8 mouse cellular contexts compared by ENCODE assay signal in genomic region chr5:122526878-122527730, GRCm38 (mm10). TPM values are rescaled to one million over a fixed set of nuclear protein-coding genes. Genes with fewer than 3 reads are reported as not detected.
DNase-seq lines count a peak whose midpoint lies in the region; ATAC-seq and TF ChIP-seq lines count a peak whose summit lies in the region.

No protein-coding gene starts in this region.

- ATAC-seq in heart, embryonic 12.5 days (ENCODE audit: insufficient number of reproducible peaks, low FRiP score): no peak

- H3K4me1 ChIP-seq in heart, embryonic 12.5 days (replicated peaks): peaks cover 77% of the 10 kb centered on the region

- H3K27me3 ChIP-seq in heart, embryonic 12.5 days (replicated peaks): no peaks in the 10 kb centered on the region

- 50% methylated on average over 15 of the region's 15 CpGs for WGBS in heart, embryonic 12.5 days

- peak overlapping the region; percentile 42 for H3K4me2 ChIP-seq in heart, embryonic 12.5 days

- no peaks in the 10 kb centered on the region for H3K36me3 ChIP-seq in heart, embryonic 12.5 days

- no peak overlapping the region; the same call in 1 of the 2 replicates for H3K4me3 ChIP-seq in gastrocnemius, adult 2 months
- 0 out of 2 replicates have a peak overlapping the region, but pooled peaks have one; percentile 2 for H3K4me3 ChIP-seq in heart, embryonic 12.5 days

- peak overlapping the region; percentile 80 for H3K27ac ChIP-seq in gastrocnemius, adult 2 months
- H3K27ac ChIP-seq in heart, embryonic 12.5 days (ENCODE audit: poor library complexity, severe bottlenecking): peak overlapping the region; percentile 94

- intact Hi-C loops in gastrocnemius, adult 2 months (cut with DNase I): no loop called here

- H3K9me3 ChIP-seq in heart, embryonic 12.5 days (replicated peaks): no peaks in the 10 kb centered on the region

- peak; percentile 45 for DNase-seq in gastrocnemius, adult 2 months
- DNase-seq in gastrocnemius, adult 18-20 months (ENCODE audit: low spot score): no peak
- DNase-seq in kidney, postnatal 10 days: peak; percentile 75
- DNase-seq in lung, postnatal 4 days: peak; percentile 45 to 68
- DNase-seq in layer of hippocampus, postnatal 25 days (ENCODE audit: extremely low spot score in 1 of 2, low spot score in 1 of 2): no peak
- DNase-seq in ovary, postnatal 14 days (ENCODE audit: low spot score): no peak
- no peak for DNase-seq in spleen, postnatal 36 days (ENCODE audit: low spot score in 2 of 2)

- peak overlapping the region; percentile 49 for H3K9ac ChIP-seq in heart, embryonic 12.5 days

- TF ChIP-seq CTCF in gastrocnemius, adult 2 months (IDR thresholded peaks at IDR 0.05): no peak

RNA-seq across cellular contexts. Expression of gene Atp2a2, which starts 25.1 kb away (rescaled TPM):
- total RNA-seq in gastrocnemius, adult 2 months (2021): 100 to 1,000 TPM; 387 to 963 TPM
- 100 to 1,000 TPM; 447 to 563 TPM for total RNA-seq in gastrocnemius, adult 18-20 months (2021)
- 414 and 424 TPM in 2 replicates for polyA plus RNA-seq in heart, embryonic 12.5 days (2016; fragmentation: Nextera tagmentation; extraction: Ambion mirVana)
- 100 to 1,000 TPM; 629 to 650 TPM for total RNA-seq in layer of hippocampus, postnatal 25 days (2021)

Comparison
In these comparisons a context has a peak if more than half of its experiments do, and no peak if none do; other contexts are left out.
1. DNase-seq: peak in gastrocnemius, adult 2 months (single experiment), kidney, postnatal 10 days (single experiment) and lung, postnatal 4 days (2 of 2); none in gastrocnemius, adult 18-20 months (single experiment), layer of hippocampus, postnatal 25 days (0 of 2), ovary, postnatal 14 days (single experiment) and spleen, postnatal 36 days (0 of 2).